Mouse (Mus musculus) spleen, embryonic (tissue): ENCODE measurements around the gene Tax1bp1.

ENCODE experiments used
- CTCF ChIA-PET: fragments of 350-600 bp; sonication (Branson Sonifier 250); formaldehyde crosslinking; loops from one replicate; lab custom pipeline; 2022; lab: Charles Lee

The Tax1bp1 gene

DNA sequence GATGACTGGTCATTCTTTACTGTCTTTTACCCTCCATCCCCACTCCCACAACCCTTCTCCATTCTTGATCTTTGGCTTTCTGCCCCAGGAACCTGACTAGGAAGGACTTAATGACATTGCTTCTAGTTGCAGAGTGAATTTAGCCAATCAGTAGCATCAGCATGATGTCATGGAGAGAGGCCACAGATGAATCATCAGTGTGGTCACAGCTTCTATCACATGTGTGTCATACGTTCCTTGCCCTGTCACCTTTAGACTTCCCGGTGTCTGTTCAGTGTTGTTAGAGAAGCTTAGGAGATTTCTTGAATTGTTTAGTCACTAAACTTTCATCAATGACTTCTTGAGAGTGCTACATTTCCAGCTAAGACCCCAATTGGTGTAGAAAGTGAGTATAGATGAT, 10.3 kb upstream of the Tax1bp1 start:
- CTCF ChIA-PET = interaction anchor here (0.7 kb wide), 1 partner anchor 8 kb away, joined by 3 read pairs; no protein-coding TSS in a partner anchor

DNA sequence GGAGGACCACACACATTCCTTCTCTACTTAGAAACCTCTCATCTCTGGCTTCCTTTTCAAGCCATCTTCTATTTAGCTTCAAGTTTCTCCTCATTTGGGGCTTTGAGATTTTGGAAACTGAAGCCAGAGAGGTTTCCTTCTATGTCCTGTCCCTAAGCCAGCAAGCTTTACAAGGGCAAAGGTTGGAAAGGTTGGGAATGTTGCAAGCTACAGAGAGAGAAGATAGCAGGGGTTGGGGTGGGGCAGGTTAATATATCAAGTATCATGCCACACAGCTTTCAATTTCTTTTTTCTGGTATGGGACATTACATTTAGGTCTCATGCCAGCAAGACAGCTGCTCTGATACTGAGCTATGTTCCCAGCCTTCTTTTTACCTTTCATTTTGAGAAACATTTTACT, 8.2 kb upstream of the Tax1bp1 start:
- CTCF ChIA-PET = no interaction called here

DNA sequence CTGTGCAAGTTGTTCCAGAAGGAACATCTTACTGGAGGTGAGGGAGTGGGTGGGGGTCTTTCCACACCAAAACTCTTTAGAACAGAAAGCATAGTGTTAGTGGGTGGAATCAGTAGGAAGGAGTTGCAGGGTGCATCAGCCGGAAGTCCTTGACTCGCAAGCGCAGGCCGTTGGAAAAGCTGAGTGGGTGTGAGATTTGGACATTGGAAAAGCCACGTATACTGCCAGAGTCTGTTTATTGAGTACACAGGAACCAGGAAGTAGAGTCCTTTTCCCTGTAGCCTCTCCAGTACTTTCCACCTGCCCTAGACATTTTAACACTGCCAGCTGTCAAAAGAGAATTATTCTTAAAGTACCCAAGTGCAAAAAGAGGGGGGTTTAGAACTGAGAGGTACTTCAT, 5.7 kb upstream of the Tax1bp1 start:
- CTCF ChIA-PET = no interaction called here

DNA sequence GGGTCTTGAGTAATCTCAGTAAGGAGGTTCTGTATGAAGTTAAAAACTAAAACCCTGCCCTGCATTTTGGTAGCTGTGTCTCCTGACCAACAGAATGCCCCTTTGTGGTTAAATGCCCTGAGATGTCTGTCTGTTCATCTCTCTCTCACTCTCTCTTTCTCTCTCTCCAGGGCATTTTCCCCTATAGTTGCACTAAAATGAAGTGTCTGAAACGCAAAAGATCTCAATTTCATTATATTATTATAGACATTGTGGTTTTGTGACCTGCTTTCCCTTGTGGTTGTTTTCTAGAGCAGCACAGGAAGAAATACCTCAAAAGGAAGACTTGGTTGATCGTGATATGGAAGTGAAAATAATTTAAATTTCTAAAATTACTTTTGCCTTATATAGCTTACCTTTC, 966 bp upstream of the Tax1bp1 start:
- CTCF ChIA-PET = interaction anchor here (0.7 kb wide), 1 partner anchor 87 kb away, joined by 14 read pairs; no protein-coding TSS in a partner anchor

DNA sequence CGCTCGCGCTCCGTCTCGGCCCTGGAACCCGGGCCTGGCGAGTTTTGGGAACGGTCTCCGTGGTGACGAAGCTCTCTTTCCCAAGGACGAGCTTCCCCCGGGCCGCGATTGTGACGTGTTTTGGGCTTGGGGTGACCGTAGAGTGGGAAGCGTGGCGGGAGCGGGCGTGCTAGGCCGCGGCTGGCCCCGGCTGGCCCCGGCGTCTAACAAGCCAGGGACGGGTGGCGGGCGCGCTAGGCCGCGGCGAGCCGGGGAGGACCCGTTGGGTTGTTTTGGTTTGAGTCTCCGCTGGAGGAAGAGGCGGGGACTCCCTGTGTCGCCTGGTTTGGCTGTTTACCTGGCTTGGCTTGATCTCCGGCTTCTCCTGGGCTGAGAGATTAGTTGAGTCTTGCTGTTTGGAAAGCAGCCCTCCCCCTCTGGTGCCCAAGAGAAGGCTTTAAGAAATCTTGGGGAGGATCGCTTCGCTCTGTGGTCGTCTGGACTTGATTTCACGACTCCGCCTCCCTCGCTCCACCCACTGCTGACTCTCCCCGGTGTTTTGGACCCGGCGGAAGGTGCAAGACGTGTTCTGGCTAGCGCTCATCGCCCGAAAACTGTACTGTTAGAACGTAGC, 474 bp downstream of the Tax1bp1 start:
- CTCF ChIA-PET = no interaction called here

DNA sequence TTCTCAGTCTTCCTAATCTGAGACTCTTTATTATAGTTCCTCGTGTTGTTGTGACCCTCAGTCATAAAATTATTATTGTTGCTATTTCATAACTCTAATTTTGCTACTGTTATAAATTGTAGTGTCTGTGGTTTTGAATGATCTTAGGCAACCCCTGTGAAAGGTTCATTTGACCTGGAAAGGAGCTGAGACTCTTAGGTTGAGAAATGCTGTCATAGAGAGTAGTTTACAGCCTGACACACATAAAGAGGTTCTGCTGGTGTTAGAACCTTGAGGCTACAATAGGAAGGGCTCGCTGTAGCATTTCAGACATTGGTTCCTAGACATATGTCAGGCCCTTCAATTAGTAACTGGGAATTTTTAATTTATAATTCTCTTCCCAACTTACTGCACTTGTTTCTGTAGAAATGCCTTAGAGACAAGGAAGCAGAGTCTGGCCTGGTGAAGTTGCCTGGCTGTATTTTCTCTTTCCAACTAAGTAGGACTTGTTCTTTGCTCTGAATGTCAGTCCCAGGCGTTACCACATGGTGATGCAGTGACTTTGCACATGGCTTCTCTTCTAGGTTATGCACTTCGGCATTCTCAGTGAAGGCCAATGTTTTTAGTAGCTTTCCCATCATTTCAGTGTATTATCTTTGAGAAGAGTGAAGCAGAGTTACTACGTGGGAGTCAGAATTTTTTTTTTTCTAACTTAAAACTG, 4.1 kb downstream of the Tax1bp1 start:
- CTCF ChIA-PET = interaction anchor here (0.6 kb wide), 1 partner anchor 281 kb away, joined by 8 read pairs; no protein-coding TSS in a partner anchor

DNA sequence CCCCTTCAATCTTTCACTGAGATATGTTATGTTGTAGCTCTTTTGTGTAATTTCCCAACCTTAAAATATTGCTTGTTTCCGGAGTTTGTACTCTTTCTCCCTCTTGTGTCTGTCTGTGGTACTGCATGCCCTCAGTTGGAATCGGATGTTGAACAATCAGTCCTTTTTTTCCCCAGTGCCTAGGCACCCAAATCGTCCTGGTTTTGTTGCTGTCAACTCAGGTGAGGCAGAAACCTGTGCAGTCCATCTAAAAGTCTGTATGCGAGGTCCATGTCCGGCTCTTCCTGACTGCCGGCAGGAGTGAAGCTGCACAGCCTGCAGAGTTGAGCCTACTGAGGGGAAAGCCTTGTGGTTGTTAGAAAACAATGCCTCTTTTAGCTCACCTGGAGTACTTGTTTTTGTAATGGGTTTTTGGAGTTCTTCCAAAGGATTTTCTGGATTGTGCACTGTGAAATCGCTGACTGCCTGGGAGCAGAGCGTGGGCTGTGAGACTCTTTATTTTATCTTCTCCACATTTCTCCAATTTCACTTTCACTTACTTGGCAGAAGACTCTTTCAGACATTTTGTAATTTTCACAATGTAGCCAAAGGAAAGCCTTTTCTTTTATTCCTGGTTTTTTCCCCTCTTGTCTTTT, 11.4 kb downstream of the Tax1bp1 start:
- CTCF ChIA-PET = interaction anchor here (0.7 to 1.2 kb wide), 4 partner anchors 9 to 78 kb away, joined by 3 to 5 read pairs (median 3); no protein-coding TSS in a partner anchor

DNA sequence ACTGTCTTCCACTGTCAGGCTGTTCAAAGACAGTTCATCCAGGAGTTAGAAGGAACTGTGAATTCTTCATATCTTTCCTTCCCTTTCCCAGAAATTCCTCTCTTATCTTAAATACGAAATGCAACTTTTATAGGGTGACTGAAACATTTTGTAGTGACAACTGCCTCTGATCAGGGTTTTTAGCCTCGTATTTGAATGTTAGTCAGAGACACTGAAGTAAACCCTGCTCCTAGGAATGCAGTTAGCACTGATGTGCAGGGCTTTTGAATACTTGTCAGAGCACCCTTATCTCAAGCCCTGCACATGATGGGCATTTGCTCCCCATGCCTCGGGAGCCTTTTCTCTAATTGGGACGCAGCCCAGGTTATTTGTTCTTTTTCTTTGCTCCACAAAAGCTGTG, 16.8 kb downstream of the Tax1bp1 start:
- CTCF ChIA-PET = no interaction called here

DNA sequence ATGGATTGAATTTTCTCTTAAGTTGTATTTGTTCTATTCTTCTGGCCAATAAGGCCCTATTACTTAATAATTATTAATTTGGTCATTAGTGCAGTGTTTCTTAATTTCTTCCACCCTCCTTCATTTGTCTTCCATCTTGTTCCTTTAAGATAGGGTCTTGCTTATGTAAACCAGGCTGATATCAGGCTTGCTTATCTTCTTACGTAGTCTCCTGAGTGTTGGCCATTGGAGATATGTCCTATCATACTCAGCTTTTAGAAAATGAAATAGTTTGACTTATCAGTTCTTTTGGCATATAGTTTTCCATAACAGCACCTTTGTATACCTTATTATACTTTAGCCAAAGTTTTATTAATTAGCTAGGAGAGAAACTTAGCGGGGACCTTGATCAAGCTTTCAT, 21.1 kb downstream of the Tax1bp1 start:
- CTCF ChIA-PET = interaction anchor here (0.6 kb wide), 1 partner anchor 1259 kb away, joined by 3 read pairs; no protein-coding TSS in a partner anchor

DNA sequence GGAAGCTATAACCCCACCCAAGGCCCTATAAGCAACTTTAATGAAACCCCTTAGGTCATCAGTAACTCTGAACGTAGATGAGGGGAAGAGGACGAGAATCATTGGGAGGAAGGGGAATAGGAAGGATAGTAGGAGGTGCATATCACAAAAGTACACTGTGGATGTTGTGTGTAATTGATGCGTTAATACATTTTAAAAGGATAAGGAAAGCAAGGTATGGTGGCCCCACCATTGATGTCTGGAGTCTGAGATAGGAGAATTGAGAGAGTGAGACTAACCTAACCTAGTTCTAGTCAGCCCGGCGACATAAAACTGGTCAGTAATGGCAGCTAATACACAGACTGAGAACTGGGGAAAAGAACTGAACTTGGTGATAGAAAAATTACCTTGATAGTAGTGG, 39.3 kb downstream of the Tax1bp1 start:
- CTCF ChIA-PET = no interaction called here

DNA sequence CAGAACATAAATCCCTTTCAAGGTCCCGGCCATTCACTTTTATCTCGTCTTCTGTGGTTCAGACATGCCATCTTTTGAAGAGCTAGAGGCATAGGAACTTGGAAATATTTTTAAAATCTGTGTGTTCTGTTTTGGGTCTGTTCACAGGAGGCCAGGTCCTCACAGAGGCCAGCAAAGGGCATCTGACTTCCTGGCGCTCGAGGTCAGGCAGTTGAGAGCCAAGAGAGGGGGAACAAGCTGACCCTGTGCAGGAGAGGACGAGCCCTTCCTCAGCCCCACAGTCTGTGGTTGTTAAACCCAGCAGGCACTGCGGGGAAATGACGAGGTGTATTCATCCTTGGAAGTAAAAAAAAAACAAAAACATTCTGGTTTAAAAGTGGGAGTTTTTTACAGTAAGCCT, 51.7 kb downstream of the Tax1bp1 start:
- CTCF ChIA-PET = no interaction called here

DNA sequence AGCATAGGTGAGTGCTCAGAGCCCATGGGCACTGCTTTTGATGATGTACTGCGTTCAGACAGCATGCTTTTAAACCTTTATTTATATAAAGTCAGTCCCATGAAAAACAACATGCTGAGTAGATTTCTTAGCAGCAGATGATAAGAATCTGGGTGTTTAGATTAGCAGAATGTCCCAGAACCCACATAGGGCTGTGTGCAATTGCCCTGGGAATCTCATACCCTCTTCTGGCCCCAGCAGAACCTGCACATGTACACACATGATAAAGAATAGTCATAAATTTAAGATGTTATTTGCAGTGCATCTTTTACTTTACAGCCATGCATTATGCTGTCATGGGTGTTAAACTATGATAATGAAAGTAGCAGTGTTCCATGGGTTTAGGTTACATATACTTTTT, 57.3 kb downstream of the Tax1bp1 start:
- CTCF ChIA-PET = no interaction called here

DNA sequence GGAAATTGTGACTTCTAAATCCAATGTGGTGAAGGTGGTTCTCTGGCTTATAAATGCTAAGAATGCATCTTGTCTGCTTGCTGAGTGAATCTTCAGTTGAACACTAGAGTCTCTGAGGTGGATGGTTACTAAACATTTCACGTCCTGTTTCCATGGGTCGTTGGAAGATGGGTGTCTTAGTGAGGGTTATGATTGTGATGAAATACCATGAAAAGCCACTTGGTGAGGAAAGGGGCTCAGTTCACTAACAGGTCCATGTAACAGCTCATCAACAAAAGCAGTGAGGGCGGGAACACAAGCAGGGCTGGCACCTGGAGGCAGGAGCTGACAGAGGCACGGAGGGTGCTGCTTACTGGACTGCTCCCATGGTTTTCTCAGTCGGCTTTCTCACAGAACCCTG, 59.6 kb downstream of the Tax1bp1 start:
- CTCF ChIA-PET = no interaction called here

DNA sequence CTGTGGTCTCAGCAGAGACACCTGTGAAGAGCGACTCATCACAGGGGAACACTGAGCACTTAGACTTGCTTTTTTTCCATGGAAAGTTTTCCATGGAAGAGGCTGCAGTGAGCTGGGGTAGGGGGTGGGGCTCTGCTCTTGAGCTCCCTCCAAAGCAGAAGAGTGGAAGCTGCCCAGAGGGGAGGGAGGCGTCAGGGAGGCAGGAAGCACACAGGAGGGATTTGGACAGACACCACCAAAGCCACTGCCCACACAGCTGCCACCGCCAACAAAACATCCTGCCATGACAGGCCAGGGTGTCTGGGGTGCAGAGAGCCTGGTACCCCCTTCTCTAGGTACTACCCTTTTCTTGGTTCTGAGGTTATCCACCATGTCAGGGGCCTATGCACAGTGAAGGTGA, 61.8 kb downstream of the Tax1bp1 start:
- CTCF ChIA-PET = no interaction called here

DNA sequence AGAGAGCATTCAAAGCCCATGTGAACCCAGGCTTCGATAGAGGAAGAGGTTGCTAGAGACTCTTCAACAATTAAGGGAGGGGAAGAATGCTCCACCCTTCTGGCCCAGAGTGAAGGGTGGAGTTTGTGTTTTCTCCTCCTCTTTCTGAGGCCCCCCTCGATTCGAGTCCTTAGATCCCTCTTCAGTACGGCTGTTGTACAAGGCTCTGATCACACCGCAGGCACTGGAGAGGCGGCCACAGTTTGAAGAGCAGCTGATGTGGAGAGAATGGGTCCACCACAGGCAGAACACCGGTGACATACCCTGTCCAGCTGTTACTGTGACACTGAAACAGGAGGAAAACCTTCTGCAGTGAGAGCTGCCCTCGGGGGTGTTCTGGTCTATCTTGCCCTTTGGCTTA, 62.4 kb downstream of the Tax1bp1 start:
- CTCF ChIA-PET = no interaction called here

DNA sequence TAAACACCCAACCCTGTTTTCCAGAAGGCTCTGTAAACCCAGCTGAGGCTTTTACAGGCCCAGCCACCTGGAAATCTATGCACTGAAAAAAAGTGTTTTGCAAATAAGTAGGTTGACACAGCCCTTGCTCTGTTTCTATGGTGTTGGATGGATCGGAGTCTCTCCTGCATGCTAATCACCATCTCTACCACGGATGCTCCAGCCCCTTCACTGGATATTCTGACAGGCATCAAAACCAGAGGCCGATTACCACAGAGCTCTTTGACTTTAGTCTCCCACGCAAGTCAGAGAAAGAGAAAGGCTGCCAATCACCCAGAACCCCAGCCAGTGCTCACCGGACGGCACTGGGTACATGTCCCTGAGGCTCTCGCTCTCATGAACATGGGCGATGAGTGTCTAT, 63.5 kb downstream of the Tax1bp1 start:
- CTCF ChIA-PET = no interaction called here

DNA sequence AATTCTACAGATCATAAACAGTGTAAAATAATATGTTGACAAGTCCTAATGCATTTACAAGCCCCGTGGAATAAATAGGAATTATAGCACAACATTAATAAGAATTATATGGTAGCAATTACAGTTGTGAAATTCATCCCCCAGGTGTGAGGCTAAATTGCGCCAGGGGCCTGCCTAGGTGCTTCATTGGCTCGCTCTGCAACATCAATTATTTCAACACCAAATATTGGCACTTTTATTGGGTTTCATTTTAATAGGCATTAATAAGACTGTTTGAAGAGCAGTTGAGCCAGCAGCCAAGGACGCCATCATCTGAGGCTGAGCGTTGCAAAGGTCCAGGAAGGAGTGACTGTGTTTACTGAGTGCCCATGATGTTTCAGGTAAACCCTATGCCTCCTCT, 65.0 kb downstream of the Tax1bp1 start:
- CTCF ChIA-PET = no interaction called here

DNA sequence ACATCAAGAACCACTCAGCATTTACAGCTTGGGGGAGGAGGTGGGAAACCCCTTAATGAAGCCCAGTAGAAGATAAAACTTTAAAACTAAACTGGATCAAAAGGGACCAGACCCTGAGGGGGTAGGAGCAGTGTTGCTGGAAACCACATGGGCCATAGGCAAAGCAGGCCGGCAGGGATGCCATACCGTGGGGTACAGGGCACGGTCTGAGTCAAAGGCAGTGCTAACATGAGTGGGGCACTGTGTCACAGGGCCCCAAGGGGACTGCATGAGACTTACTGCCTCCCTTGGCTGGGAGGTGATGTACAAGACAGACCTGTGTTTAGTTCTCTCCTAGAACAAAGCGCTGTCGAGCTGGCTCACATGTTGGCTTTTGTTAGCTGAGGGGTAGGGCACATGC, 66.0 kb downstream of the Tax1bp1 start:
- CTCF ChIA-PET = no interaction called here

DNA sequence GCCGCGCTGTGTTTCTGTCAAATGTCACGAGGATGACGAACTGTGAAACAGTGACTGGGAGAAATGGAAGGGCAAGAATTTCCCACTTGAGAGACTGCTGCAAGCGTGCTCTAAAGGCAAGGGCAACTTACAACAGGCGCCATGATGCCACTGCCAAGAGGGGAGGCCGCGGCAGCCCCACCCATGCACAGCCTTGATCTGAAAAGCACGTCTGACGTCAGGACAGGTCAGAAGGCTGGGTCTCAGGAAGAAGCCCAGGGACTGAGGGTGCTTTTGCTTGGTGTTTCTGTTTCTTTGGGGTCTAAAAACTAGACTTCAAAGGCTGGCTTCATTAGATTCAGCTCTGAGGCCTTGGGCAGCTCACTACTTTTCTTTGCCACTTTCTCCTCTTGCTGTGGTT, 76.8 kb downstream of the Tax1bp1 start:
- CTCF ChIA-PET = no interaction called here

DNA sequence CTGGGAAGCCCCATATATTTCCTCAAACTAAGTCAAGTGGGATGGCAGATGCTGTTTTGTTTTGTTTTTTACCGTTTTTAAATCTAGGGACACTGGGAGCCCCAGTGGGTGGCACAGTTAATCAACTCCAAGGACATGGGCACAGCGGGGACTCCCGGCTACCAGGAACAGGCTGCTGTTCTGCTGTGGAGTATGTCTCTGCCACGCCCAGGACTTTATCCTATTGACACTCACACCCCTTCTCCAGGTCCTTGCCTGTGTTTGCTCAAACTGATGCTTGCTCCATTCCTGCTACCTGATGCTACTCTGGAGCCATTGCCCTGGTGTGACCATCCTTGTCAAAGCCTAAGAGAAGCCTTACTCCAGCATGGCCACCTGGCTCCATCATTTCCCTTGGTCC, 77.3 kb downstream of the Tax1bp1 start:
- CTCF ChIA-PET = no interaction called here

DNA sequence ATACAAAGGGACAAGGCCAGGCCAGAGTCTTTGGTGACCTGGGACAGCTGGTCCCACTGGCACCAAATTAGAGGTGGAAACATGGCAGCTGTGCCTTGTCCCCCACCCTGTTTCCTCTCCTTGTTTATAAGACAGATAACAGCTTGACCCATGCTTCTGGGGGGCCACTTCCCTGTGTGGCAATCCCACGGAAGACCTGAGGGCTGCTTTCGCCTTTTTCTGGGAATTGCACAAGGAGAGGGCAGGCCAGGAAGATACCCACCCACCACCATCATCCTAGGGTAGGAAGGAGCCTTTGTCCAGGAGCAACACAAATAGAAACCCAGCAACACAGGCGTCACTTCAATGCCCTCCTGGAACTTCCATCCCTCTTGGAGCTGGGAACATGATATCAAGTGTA, 78.9 kb downstream of the Tax1bp1 start:
- CTCF ChIA-PET = no interaction called here

DNA sequence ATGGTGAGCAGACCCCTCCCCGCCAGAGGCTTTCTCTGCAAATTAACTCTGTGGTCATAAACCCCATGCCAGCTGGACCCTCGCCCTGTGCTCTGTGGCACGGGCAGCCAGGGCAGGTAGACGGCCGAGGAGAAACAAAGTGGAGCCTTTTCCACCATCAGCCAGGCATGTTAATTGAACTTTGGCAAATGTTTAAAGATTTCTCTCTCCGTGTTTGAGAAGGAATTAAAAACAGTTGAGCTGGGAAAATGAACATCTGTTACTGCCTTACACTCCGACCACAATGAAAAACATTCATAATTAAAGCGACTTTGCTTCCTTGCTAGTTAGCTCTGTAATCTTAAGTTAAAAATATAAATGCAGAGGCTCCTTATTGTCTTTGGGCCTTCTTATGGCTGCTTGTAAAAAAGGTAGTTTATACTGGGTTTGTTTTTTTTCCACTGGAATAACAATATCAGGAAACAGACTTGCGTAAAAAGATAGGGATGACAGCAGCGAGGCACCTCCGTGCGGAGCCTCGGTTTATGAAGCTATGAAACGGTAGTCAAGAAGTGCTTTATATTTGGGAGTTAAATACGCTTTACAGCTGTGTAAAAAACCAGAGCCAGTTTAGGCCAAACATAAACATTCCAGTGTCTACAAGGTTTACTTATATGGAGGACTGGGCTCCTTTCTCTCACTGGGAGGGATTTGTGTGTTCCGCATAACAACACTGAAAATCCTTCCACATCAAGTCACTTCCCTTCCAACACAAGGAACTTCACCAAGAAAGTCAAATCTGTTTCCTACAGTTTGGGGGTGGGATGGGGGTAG, 81.7 kb downstream of the Tax1bp1 start:
- CTCF ChIA-PET = no interaction called here
